Mouse (Mus musculus): ENCODE measurements around the gene Zfp668.
"Not testable (repeated sequence)": the region's sequence is repeated elsewhere in the genome, so short reads cannot be mapped to it uniquely, and the experiment has no call there.

The Zfp668 gene

GRCm38 (mm10) chr7:127840886-127841285 lies 35.7 kb downstream of the Zfp668 start:
- DNase-seq (ENCODE audit: low spot score), result no peak

- DNase-seq (ENCODE audit: low spot score), result not testable (repeated sequence)
Observed at GRCm38 (mm10) chr7:127840031-127840430, 36.6 kb downstream of the Zfp668 start.

GRCm38 (mm10) chr7:127837878-127838277 lies 38.8 kb downstream of the Zfp668 start:
- DNase-seq (ENCODE audit: low spot score), result not testable (repeated sequence)

GRCm38 (mm10) chr7:127837473-127837872 lies 39.2 kb downstream of the Zfp668 start:
- DNase-seq (ENCODE audit: low spot score), result no peak

GRCm38 (mm10) chr7:127835550-127835949 lies 41.1 kb downstream of the Zfp668 start:
- DNase-seq (ENCODE audit: low spot score), result no peak

GRCm38 (mm10) chr7:127824176-127824871 lies 52.3 kb downstream of the Zfp668 start, which contains the start of the genes Stx4a and Stx1b:
TSS of gene Stx4a (plus strand) at chr7:127824294.
TSS of gene Stx1b (minus strand) at chr7:127824549.
- DNase-seq (ENCODE audit: low spot score), result no peak

- DNase-seq (ENCODE audit: low spot score), result no peak
Observed at GRCm38 (mm10) chr7:127823236-127824171, 53.1 kb downstream of the Zfp668 start.

- DNase-seq (ENCODE audit: low spot score), result no peak
Observed at GRCm38 (mm10) chr7:127822494-127822893, 54.1 kb downstream of the Zfp668 start.

- no peak for DNase-seq (ENCODE audit: low spot score)
Observed at GRCm38 (mm10) chr7:127820836-127821509, 55.7 kb downstream of the Zfp668 start.

- no peak for DNase-seq (ENCODE audit: low spot score)
Observed at GRCm38 (mm10) chr7:127817776-127818175, 58.9 kb downstream of the Zfp668 start.

GRCm38 (mm10) chr7:127817053-127817452 lies 59.6 kb downstream of the Zfp668 start:
- no peak for DNase-seq (ENCODE audit: low spot score)

GRCm38 (mm10) chr7:127815954-127816821 lies 60.4 kb downstream of the Zfp668 start:
- DNase-seq (ENCODE audit: low spot score), result no peak

- DNase-seq (ENCODE audit: low spot score), result no peak
Observed at GRCm38 (mm10) chr7:127815116-127815665, 61.4 kb downstream of the Zfp668 start.

- DNase-seq (ENCODE audit: low spot score), result no peak
Observed at GRCm38 (mm10) chr7:127814241-127814921, 62.2 kb downstream of the Zfp668 start.

GRCm38 (mm10) chr7:127813821-127814220 lies 62.8 kb downstream of the Zfp668 start:
- DNase-seq (ENCODE audit: low spot score), result no peak
